Mouse (Mus musculus) embryonic fibroblast, embryonic 13.5 days (primary cell): ENCODE results near the gene Tmem45a.

Experiments used
- CTCF ChIP-seq: IDR thresholded peaks from 2 replicates; pipeline ENCODE4 v1.5.1; 2011; ENCODE audit warnings: mild to moderate bottlenecking, control low read depth, low read length, moderate library complexity, borderline replicate concordance; ENCODE audit not compliant: insufficient read depth
- POLR2A ChIP-seq: IDR thresholded peaks from 2 replicates; pipeline ENCODE4 v1.6.1; 2011; ENCODE audit warnings: low read depth, mild to moderate bottlenecking, control low read depth, low read length, moderate library complexity

DNA sequence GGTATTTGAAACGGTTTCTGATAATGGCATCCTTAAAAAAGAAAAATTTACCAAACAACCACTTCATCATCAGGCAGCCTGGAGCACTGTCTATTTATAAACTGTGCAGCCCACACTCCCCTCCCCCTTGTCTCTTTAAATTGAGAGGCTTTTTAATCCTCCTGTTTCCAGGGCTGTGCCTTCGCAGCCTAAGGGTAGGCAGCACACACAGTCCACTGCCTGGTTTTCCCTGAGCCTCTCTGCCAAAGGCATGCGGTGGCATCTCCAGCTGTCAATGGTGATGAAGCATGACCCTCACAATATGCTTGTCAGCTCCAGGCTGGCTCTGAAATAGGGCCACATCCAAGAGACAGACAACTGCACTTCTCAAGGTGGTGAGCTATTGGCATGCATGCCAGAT is 42.1 kb upstream of the Tmem45a start, which contains the start of gene Lnp1:
- TF ChIP-seq CTCF (no peak), POLR2A (no peak)
